Mouse (Mus musculus): ENCODE data around the gene Esp34. TPM values are rescaled to one million over a fixed set of nuclear protein-coding genes. Genes with fewer than 3 reads are reported as not detected.

Gene Esp34
- not detected in 2 replicates for polyA plus RNA-seq (2015; fragmentation: Nextera tagmentation; extraction: Ambion mirVana)

GRCm38 (mm10) chr17:38553892-38554291 lies at the start of gene Esp34:
Gene Esp34 (plus strand): TSS chr17:38554192.
- 95% methylated on average over 1 of the region's 1 CpGs for WGBS
- ATAC-seq (ENCODE audit: borderline replicate concordance, extremely low read depth, low FRiP score, low TSS enrichment) = no peak
- H3K4me2 ChIP-seq = no peak within 1 kb of the TSS
- H3K9ac ChIP-seq = no peak within 1 kb of the TSS
- H3K9me3 ChIP-seq = no peaks in the 10 kb centered on the region
- no peaks in the 10 kb centered on the region for H3K4me1 ChIP-seq
- no peak within 1 kb of the TSS for H3K27ac ChIP-seq
- H3K27me3 ChIP-seq = no peaks in the 10 kb centered on the region
- H3K36me3 ChIP-seq = no peaks in the 10 kb centered on the region
- no peak within 1 kb of the TSS for H3K4me3 ChIP-seq

- Histone ChIP-seq H3K27ac (no peak overlapping the region), H3K4me2 (no peak overlapping the region), H3K9ac (no peak overlapping the region), H3K36me3 (no peaks in the 10 kb centered on the region), H3K4me1 (no peaks in the 10 kb centered on the region), H3K27me3 (no peaks in the 10 kb centered on the region), H3K4me3 (no peak overlapping the region), H3K9me3 (0 out of 2 replicates have a peak, but pooled peaks cover 3% of the 10 kb centered on the region)
- WGBS = 64% methylated on average over 5 of the region's 5 CpGs
- ATAC-seq (ENCODE audit: borderline replicate concordance, extremely low read depth, low FRiP score, low TSS enrichment) = no peak
Measured at GRCm38 (mm10) chr17:38562527-38562926, 8.5 kb downstream of the Esp34 start.

Other genes with a start within 250 kb of the Esp34 start
- not detected in 2 replicates for gene Olfr137, start 246.6 kb upstream of the Esp34 start, polyA plus RNA-seq (2015; fragmentation: Nextera tagmentation; extraction: Ambion mirVana)
- gene Olfr136, start 224.4 kb upstream of the Esp34 start, polyA plus RNA-seq (2015; fragmentation: Nextera tagmentation; extraction: Ambion mirVana) = not detected in 2 replicates
- gene Esp36, start 134.0 kb upstream of the Esp34 start, polyA plus RNA-seq (2015; fragmentation: Nextera tagmentation; extraction: Ambion mirVana) = not detected in 2 replicates
- not detected in 2 replicates for gene Esp31, start 85.3 kb downstream of the Esp34 start, polyA plus RNA-seq (2015; fragmentation: Nextera tagmentation; extraction: Ambion mirVana)